ENCODE assay signal across 11 mouse cellular contexts in genomic region chr19:55097396-55097967, GRCm38 (mm10). TPM values are rescaled to one million over a fixed set of nuclear protein-coding genes. Genes with fewer than 3 reads are reported as not detected.
DNase-seq lines count a peak whose midpoint lies in the region; ATAC-seq lines count a peak whose summit lies in the region.
"Had no signal": no experiment of that assay in that cellular context is flagged by ENCODE, and none has a peak within 500 bp of the region (broad histone marks: within the 10 kb centered on the region; RNA-seq: fewer than 3 reads in every experiment).

No protein-coding gene starts in this region.

- peaks cover 11% of the 10 kb centered on the region for H3K4me1 ChIP-seq in hindbrain, embryonic 16.5 days (ENCODE audit: control insufficient read depth, insufficient read depth, low read depth, low read length)
- H3K4me1 ChIP-seq in hindbrain, embryonic 10.5 days (replicated peaks): peaks cover 24% of the 10 kb centered on the region
- H3K4me1 ChIP-seq in midbrain, embryonic 10.5 days: peaks cover 27% of the 10 kb centered on the region
- H3K4me1 ChIP-seq in midbrain, embryonic 16.5 days (ENCODE audit: control insufficient read depth, insufficient read depth, low read length): peaks cover 14% of the 10 kb centered on the region
- H3K4me1 ChIP-seq in liver, embryonic 11.5 days (replicated peaks; ENCODE audit: control insufficient read depth, insufficient read depth, low read length): peaks cover 22% of the 10 kb centered on the region
- peaks cover 11% of the 10 kb centered on the region for H3K4me1 ChIP-seq in stomach, embryonic 15.5 days

- no peak overlapping the region for H3K4me3 ChIP-seq in hindbrain, embryonic 16.5 days (ENCODE audit: low read length)
- no peak overlapping the region for H3K4me3 ChIP-seq in hindbrain, embryonic 10.5 days
- peak overlapping the region; percentile 95; the same call in 1 of the 2 replicates for H3K4me3 ChIP-seq in midbrain, embryonic 10.5 days
- no peak overlapping the region for H3K4me3 ChIP-seq in midbrain, embryonic 16.5 days (ENCODE audit: low read depth, low read length)
- H3K4me3 ChIP-seq in liver, embryonic 11.5 days (ENCODE audit: low read depth, low read length): no peak overlapping the region; the same call in 1 of the 2 replicates
- H3K4me3 ChIP-seq in stomach, embryonic 15.5 days (replicated peaks): no peak overlapping the region

- H3K9ac ChIP-seq in hindbrain, embryonic 16.5 days (ENCODE audit: low read depth, low read length): no peak overlapping the region
- H3K9ac ChIP-seq in midbrain, embryonic 16.5 days (ENCODE audit: low read depth, low read length): no peak overlapping the region
- no peak overlapping the region; the same call in 1 of the 2 replicates for H3K9ac ChIP-seq in liver, embryonic 11.5 days (ENCODE audit: low read depth, low read length)
- H3K9ac ChIP-seq in stomach, embryonic 15.5 days: no peak overlapping the region

- H3K36me3 ChIP-seq in hindbrain, embryonic 16.5 days (ENCODE audit: control insufficient read depth, insufficient read depth, low read length): peaks cover 6% of the 10 kb centered on the region
- peaks cover 25% of the 10 kb centered on the region for H3K36me3 ChIP-seq in hindbrain, embryonic 10.5 days
- peaks cover 31% of the 10 kb centered on the region for H3K36me3 ChIP-seq in midbrain, embryonic 10.5 days
- H3K36me3 ChIP-seq in midbrain, embryonic 16.5 days (ENCODE audit: control insufficient read depth, insufficient read depth, low read length): peaks cover 13% of the 10 kb centered on the region
- H3K36me3 ChIP-seq in liver, embryonic 11.5 days (ENCODE audit: control insufficient read depth, insufficient read depth, low read length): no peaks in the 10 kb centered on the region
- no peaks in the 10 kb centered on the region for H3K36me3 ChIP-seq in stomach, embryonic 15.5 days

- ATAC-seq in hindbrain, embryonic 16.5 days: no peak
- ATAC-seq in midbrain, embryonic 16.5 days: no peak
- ATAC-seq in liver, embryonic 11.5 days (replicated peaks; ENCODE audit: low FRiP score): no peak
- ATAC-seq in stomach, embryonic 15.5 days (ENCODE audit: insufficient read depth, low FRiP score, low read depth): no peak
- ATAC-seq: inflammation-experienced regulatory T-cells, adult 6 months had no signal

- H3K27me3 ChIP-seq in hindbrain, embryonic 16.5 days (replicated peaks; ENCODE audit: control insufficient read depth, insufficient read depth, low read length): no peaks in the 10 kb centered on the region
- H3K27me3 ChIP-seq in hindbrain, embryonic 10.5 days (ENCODE audit: insufficient read depth, poor library complexity, severe bottlenecking): no peaks in the 10 kb centered on the region
- no peaks in the 10 kb centered on the region for H3K27me3 ChIP-seq in midbrain, embryonic 10.5 days (ENCODE audit: low read depth, poor library complexity, severe bottlenecking)
- no peaks in the 10 kb centered on the region for H3K27me3 ChIP-seq in midbrain, embryonic 16.5 days (ENCODE audit: control insufficient read depth, insufficient read depth, low read depth, low read length)
- H3K27me3 ChIP-seq in liver, embryonic 11.5 days (replicated peaks; ENCODE audit: control insufficient read depth, insufficient read depth, low read length): no peaks in the 10 kb centered on the region
- no peaks in the 10 kb centered on the region for H3K27me3 ChIP-seq in stomach, embryonic 15.5 days (replicated peaks)
- H3K27me3 ChIP-seq: limb, embryonic 12.5 days had no signal

- no peaks in the 10 kb centered on the region for H3K9me3 ChIP-seq in hindbrain, embryonic 16.5 days (ENCODE audit: control insufficient read depth, low read length)
- no peaks in the 10 kb centered on the region for H3K9me3 ChIP-seq in hindbrain, embryonic 10.5 days
- no peaks in the 10 kb centered on the region for H3K9me3 ChIP-seq in midbrain, embryonic 10.5 days (replicated peaks)
- H3K9me3 ChIP-seq in midbrain, embryonic 16.5 days (replicated peaks; ENCODE audit: control insufficient read depth, low read length, poor library complexity, severe bottlenecking): no peaks in the 10 kb centered on the region
- no peaks in the 10 kb centered on the region for H3K9me3 ChIP-seq in liver, embryonic 11.5 days (ENCODE audit: control insufficient read depth, low read length)
- H3K9me3 ChIP-seq in stomach, embryonic 15.5 days: no peaks in the 10 kb centered on the region
- H3K9me3 ChIP-seq: limb, embryonic 12.5 days had no signal

- 0 out of 2 replicates have a peak overlapping the region, but pooled peaks have one; percentile 10 for H3K4me2 ChIP-seq in hindbrain, embryonic 16.5 days (ENCODE audit: low read length)
- no peak overlapping the region; the same call in 1 of the 2 replicates for H3K4me2 ChIP-seq in midbrain, embryonic 16.5 days (ENCODE audit: low read length)
- peak overlapping the region; percentile 75 for H3K4me2 ChIP-seq in liver, embryonic 11.5 days
- no peak overlapping the region for H3K4me2 ChIP-seq in stomach, embryonic 15.5 days

- H3K27ac ChIP-seq in hindbrain, embryonic 16.5 days (ENCODE audit: low read depth, low read length): no peak overlapping the region
- no peak overlapping the region for H3K27ac ChIP-seq in hindbrain, embryonic 10.5 days
- no peak overlapping the region for H3K27ac ChIP-seq in midbrain, embryonic 10.5 days (replicated peaks)
- H3K27ac ChIP-seq in midbrain, embryonic 16.5 days (ENCODE audit: low read length): no peak overlapping the region
- H3K27ac ChIP-seq in liver, embryonic 11.5 days (ENCODE audit: low read depth, low read length): peak overlapping the region; percentile 32; the same call in 1 of the 2 replicates
- 0 out of 2 replicates have a peak overlapping the region, but pooled peaks have one; percentile 89 for H3K27ac ChIP-seq in stomach, embryonic 15.5 days
- H3K27ac ChIP-seq: limb, embryonic 12.5 days had no signal

- WGBS in hindbrain, embryonic 16.5 days: 70% methylated on average over 9 of the region's 9 CpGs
- WGBS in hindbrain, embryonic 10.5 days: 77% methylated on average over 9 of the region's 9 CpGs
- WGBS in midbrain, embryonic 10.5 days: 79% methylated on average over 9 of the region's 9 CpGs
- WGBS in midbrain, embryonic 16.5 days: 78% methylated on average over 9 of the region's 9 CpGs
- 42% methylated on average over 9 of the region's 9 CpGs for WGBS in liver, embryonic 11.5 days
- WGBS in stomach, embryonic 15.5 days: 26% methylated on average over 9 of the region's 9 CpGs

- DNase-seq in hindbrain, embryonic 10.5 days (ENCODE audit: low spot score): no peak
- DNase-seq in midbrain, embryonic 10.5 days (ENCODE audit: low spot score): no peak
- no peak for DNase-seq in liver, embryonic 11.5 days (ENCODE audit: low spot score)
- no peak for DNase-seq in cerebellum, adult 9-10 months
- no peak for DNase-seq in thymus, postnatal 25 days
- DNase-seq: adrenal gland, postnatal 10 days had no signal

RNA-seq across cellular contexts. Expression of gene Gpam, which starts 29.6 kb away (rescaled TPM):
- 20.4 and 25.2 TPM in 2 replicates for polyA plus RNA-seq in hindbrain, embryonic 16.5 days (2015; fragmentation: Nextera tagmentation; extraction: Ambion mirVana)
- 20.1 and 20.5 TPM in 2 replicates for polyA plus RNA-seq in hindbrain, embryonic 10.5 days (2016; fragmentation: Nextera tagmentation; extraction: Ambion mirVana)
- 21.9 and 28.5 TPM in 2 replicates for polyA plus RNA-seq in midbrain, embryonic 10.5 days (2016; fragmentation: Nextera tagmentation; extraction: Ambion mirVana)
- polyA plus RNA-seq in midbrain, embryonic 16.5 days (2015; fragmentation: Nextera tagmentation; extraction: Ambion mirVana): 25.2 and 28.3 TPM in 2 replicates
- polyA plus RNA-seq in liver, embryonic 11.5 days (2014; fragmentation: Nextera tagmentation; extraction: Ambion mirVana): 36.3 and 42.2 TPM in 2 replicates
- polyA plus RNA-seq in stomach, embryonic 15.5 days (2015; fragmentation: Nextera tagmentation; extraction: Ambion mirVana): 18.0 and 19.0 TPM in 2 replicates

Comparison
In these comparisons a context has a peak if more than half of its experiments do, and no peak if none do; other contexts are left out.
1. H3K27ac ChIP-seq: peak in liver, embryonic 11.5 days (single experiment) and stomach, embryonic 15.5 days (single experiment); none in hindbrain, embryonic 16.5 days (single experiment), hindbrain, embryonic 10.5 days (single experiment), midbrain, embryonic 10.5 days (single experiment) and midbrain, embryonic 16.5 days (single experiment).
2. H3K4me2 ChIP-seq: peak in hindbrain, embryonic 16.5 days (single experiment) and liver, embryonic 11.5 days (single experiment); none in midbrain, embryonic 16.5 days (single experiment) and stomach, embryonic 15.5 days (single experiment).